Comparison of ENCODE assay signal across 21 mouse cellular contexts in the genomic region with DNA sequence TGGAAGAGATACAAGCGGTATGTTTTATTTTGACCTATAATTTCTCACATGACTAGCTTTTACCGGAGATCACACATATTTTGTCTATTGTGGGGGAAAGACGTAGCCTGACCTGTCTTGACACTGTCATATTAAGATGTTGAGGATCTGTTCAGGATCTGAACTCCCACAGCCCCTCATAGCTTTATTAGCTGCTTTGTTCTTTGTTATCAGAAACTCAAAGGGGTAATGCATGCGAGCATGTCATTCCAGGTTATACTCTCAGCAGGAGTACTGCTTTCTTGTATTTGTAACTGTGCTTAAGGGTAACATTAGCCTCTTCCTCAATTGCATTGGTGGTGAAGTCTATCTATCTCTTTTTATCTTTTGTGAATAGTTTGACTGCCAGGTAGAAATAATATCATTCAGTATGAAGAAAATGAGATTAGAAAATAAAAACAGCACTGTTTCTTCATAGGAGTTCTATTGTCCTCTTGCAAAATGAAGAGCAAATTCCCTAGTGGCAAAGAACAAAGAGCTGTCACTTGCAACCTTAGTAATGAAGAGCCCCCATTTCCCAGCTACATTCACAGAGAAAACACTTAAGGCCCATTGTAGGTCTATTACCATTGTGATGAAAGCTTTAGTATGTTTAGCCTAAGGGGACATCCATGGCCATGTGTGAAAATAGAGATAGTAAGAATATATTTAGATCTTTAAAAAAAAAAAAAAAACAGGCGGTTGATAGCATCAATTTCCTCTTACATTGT.
DNase-seq lines count a peak whose midpoint lies in the region; ATAC-seq lines count a peak whose summit lies in the region.
"Had no signal": no experiment of that assay in that cellular context is flagged by ENCODE, and none has a peak within 500 bp of the region (broad histone marks: within the 10 kb centered on the region; RNA-seq: fewer than 3 reads in every experiment).

No protein-coding gene starts in this region.

- peak; percentile 6 for DNase-seq in hindbrain, embryonic 11.5 days (ENCODE audit: low spot score)
- peak; percentile 64 for DNase-seq in midbrain, embryonic 14.5 days
- no peak for DNase-seq in midbrain, embryonic 11.5 days (ENCODE audit: low spot score, missing footprints)
- DNase-seq in spleen, postnatal 4 days (ENCODE audit: low spot score in 2 of 2), result no peak
- DNase-seq in T-cell, adult 2 months (ENCODE audit: low spot score), result no peak
- DNase-seq: adrenal gland, adult 2 months; adrenal gland, postnatal 25 days; cerebellum, adult 2 months; cerebellum, postnatal 10 days; forebrain, postnatal 0 days; gastrocnemius, postnatal 14 days; heart, adult 2 months; heart, postnatal 14 days had no signal

- H3K27me3 ChIP-seq in hindbrain, embryonic 11.5 days (ENCODE audit: control insufficient read depth, insufficient read depth, low read length), result no peaks in the 10 kb centered on the region
- no peaks in the 10 kb centered on the region for H3K27me3 ChIP-seq in hindbrain, embryonic 16.5 days (replicated peaks; ENCODE audit: control insufficient read depth, insufficient read depth, low read length)
- no peaks in the 10 kb centered on the region for H3K27me3 ChIP-seq in midbrain, embryonic 14.5 days (ENCODE audit: control insufficient read depth, insufficient read depth, low read length)
- no peaks in the 10 kb centered on the region for H3K27me3 ChIP-seq in midbrain, embryonic 11.5 days (ENCODE audit: control insufficient read depth, insufficient read depth, low read length)
- no peaks in the 10 kb centered on the region for H3K27me3 ChIP-seq in midbrain, embryonic 15.5 days (replicated peaks)
- H3K27me3 ChIP-seq: CH12.LX; heart, embryonic 15.5 days; Patski had no signal

- no peaks in the 10 kb centered on the region for H3K36me3 ChIP-seq in hindbrain, embryonic 11.5 days (ENCODE audit: control insufficient read depth, insufficient read depth, low read length)
- H3K36me3 ChIP-seq in hindbrain, embryonic 16.5 days (ENCODE audit: control insufficient read depth, insufficient read depth, low read length), result no peaks in the 10 kb centered on the region
- no peaks in the 10 kb centered on the region for H3K36me3 ChIP-seq in midbrain, embryonic 14.5 days (ENCODE audit: control insufficient read depth, insufficient read depth, low read length)
- H3K36me3 ChIP-seq in midbrain, embryonic 11.5 days (ENCODE audit: control insufficient read depth, insufficient read depth, low read length), result no peaks in the 10 kb centered on the region
- no peaks in the 10 kb centered on the region for H3K36me3 ChIP-seq in midbrain, embryonic 15.5 days (replicated peaks)
- H3K36me3 ChIP-seq: embryonic facial prominence, embryonic 10.5 days; heart, embryonic 15.5 days had no signal

- no peaks in the 10 kb centered on the region for H3K9me3 ChIP-seq in hindbrain, embryonic 11.5 days (ENCODE audit: control insufficient read depth, low read length)
- H3K9me3 ChIP-seq in hindbrain, embryonic 16.5 days (ENCODE audit: control insufficient read depth, low read length), result no peaks in the 10 kb centered on the region
- no peaks in the 10 kb centered on the region for H3K9me3 ChIP-seq in midbrain, embryonic 14.5 days (ENCODE audit: control insufficient read depth, low read length)
- no peaks in the 10 kb centered on the region for H3K9me3 ChIP-seq in midbrain, embryonic 11.5 days (ENCODE audit: control insufficient read depth, low read length)
- no peaks in the 10 kb centered on the region for H3K9me3 ChIP-seq in midbrain, embryonic 15.5 days
- H3K9me3 ChIP-seq: embryonic facial prominence, embryonic 10.5 days; heart, embryonic 15.5 days had no signal

- peak; percentile 78 for ATAC-seq in hindbrain, embryonic 11.5 days (ENCODE audit: low FRiP score)
- no peak for ATAC-seq in hindbrain, embryonic 16.5 days
- peak; percentile 34; the same call in 1 of the 2 replicates for ATAC-seq in midbrain, embryonic 14.5 days (ENCODE audit: low FRiP score, low TSS enrichment)
- no peak for ATAC-seq in midbrain, embryonic 11.5 days (ENCODE audit: low FRiP score)
- ATAC-seq in midbrain, embryonic 15.5 days (replicated peaks), result peak; percentile 65
- ATAC-seq: forebrain, postnatal 0 days; hindbrain, postnatal 0 days; Patski had no signal

- WGBS in hindbrain, embryonic 11.5 days, result 68% methylated on average over 5 of the region's 5 CpGs
- WGBS in hindbrain, embryonic 16.5 days, result 56% methylated on average over 5 of the region's 5 CpGs
- 37% methylated on average over 5 of the region's 5 CpGs for WGBS in midbrain, embryonic 14.5 days
- 58% methylated on average over 5 of the region's 5 CpGs for WGBS in midbrain, embryonic 11.5 days
- WGBS in midbrain, embryonic 15.5 days, result 44% methylated on average over 5 of the region's 5 CpGs

- H3K27ac ChIP-seq in hindbrain, embryonic 11.5 days (ENCODE audit: low read depth, low read length), result no peak overlapping the region; the same call in 1 of the 2 replicates
- H3K27ac ChIP-seq in hindbrain, embryonic 16.5 days (ENCODE audit: low read depth, low read length), result no peak overlapping the region
- no peak overlapping the region; the same call in 1 of the 2 replicates for H3K27ac ChIP-seq in midbrain, embryonic 14.5 days (replicated peaks; ENCODE audit: low read depth, low read length)
- no peak overlapping the region for H3K27ac ChIP-seq in midbrain, embryonic 11.5 days (ENCODE audit: low read depth, low read length)
- H3K27ac ChIP-seq in midbrain, embryonic 15.5 days, result no peak overlapping the region
- H3K27ac ChIP-seq: embryonic facial prominence, embryonic 10.5 days; heart, adult 2 months; heart, embryonic 15.5 days; hindbrain, postnatal 0 days had no signal

- no peak overlapping the region for H3K4me2 ChIP-seq in hindbrain, embryonic 11.5 days (replicated peaks; ENCODE audit: low read depth, low read length)
- H3K4me2 ChIP-seq in hindbrain, embryonic 16.5 days (ENCODE audit: low read length), result no peak overlapping the region
- no peak overlapping the region for H3K4me2 ChIP-seq in midbrain, embryonic 14.5 days (ENCODE audit: low read length)
- H3K4me2 ChIP-seq in midbrain, embryonic 11.5 days, result no peak overlapping the region
- no peak overlapping the region for H3K4me2 ChIP-seq in midbrain, embryonic 15.5 days
- H3K4me2 ChIP-seq: heart, embryonic 11.5 days; heart, embryonic 15.5 days had no signal

- H3K4me3 ChIP-seq in hindbrain, embryonic 11.5 days (ENCODE audit: low read depth, low read length), result no peak overlapping the region
- no peak overlapping the region for H3K4me3 ChIP-seq in hindbrain, embryonic 16.5 days (ENCODE audit: low read length)
- H3K4me3 ChIP-seq in midbrain, embryonic 14.5 days (replicated peaks; ENCODE audit: low read depth, low read length), result no peak overlapping the region
- no peak overlapping the region for H3K4me3 ChIP-seq in midbrain, embryonic 11.5 days (ENCODE audit: low read depth, low read length)
- H3K4me3 ChIP-seq in midbrain, embryonic 15.5 days, result no peak overlapping the region
- H3K4me3 ChIP-seq: embryonic facial prominence, embryonic 10.5 days; heart, adult 2 months; heart, embryonic 15.5 days had no signal

- no peak overlapping the region for H3K9ac ChIP-seq in hindbrain, embryonic 11.5 days (ENCODE audit: low read depth, low read length)
- H3K9ac ChIP-seq in hindbrain, embryonic 16.5 days (ENCODE audit: low read depth, low read length), result no peak overlapping the region
- H3K9ac ChIP-seq in midbrain, embryonic 14.5 days (replicated peaks; ENCODE audit: low read length), result no peak overlapping the region
- no peak overlapping the region for H3K9ac ChIP-seq in midbrain, embryonic 11.5 days (ENCODE audit: low read length)
- H3K9ac ChIP-seq in midbrain, embryonic 15.5 days, result no peak overlapping the region
- H3K9ac ChIP-seq: forebrain, postnatal 0 days; heart, embryonic 15.5 days had no signal

- no peaks in the 10 kb centered on the region for H3K4me1 ChIP-seq in hindbrain, embryonic 11.5 days (replicated peaks; ENCODE audit: control insufficient read depth, insufficient read depth, low read length)
- no peaks in the 10 kb centered on the region for H3K4me1 ChIP-seq in hindbrain, embryonic 16.5 days (ENCODE audit: control insufficient read depth, insufficient read depth, low read depth, low read length)
- no peaks in the 10 kb centered on the region for H3K4me1 ChIP-seq in midbrain, embryonic 14.5 days (ENCODE audit: control insufficient read depth, insufficient read depth, low read length)
- H3K4me1 ChIP-seq in midbrain, embryonic 11.5 days (ENCODE audit: control insufficient read depth, insufficient read depth, low read length), result no peaks in the 10 kb centered on the region
- H3K4me1 ChIP-seq in midbrain, embryonic 15.5 days, result 0 out of 2 replicates have a peak, but pooled peaks cover 3% of the 10 kb centered on the region
- H3K4me1 ChIP-seq: embryonic facial prominence, embryonic 10.5 days; heart, embryonic 15.5 days had no signal

Comparison
In these comparisons a context has a peak if more than half of its experiments do, and no peak if none do; other contexts are left out.
1. ATAC-seq: peak in hindbrain, embryonic 11.5 days (single experiment), midbrain, embryonic 14.5 days (single experiment) and midbrain, embryonic 15.5 days (single experiment); none in hindbrain, embryonic 16.5 days (single experiment) and midbrain, embryonic 11.5 days (single experiment).
2. DNase-seq: peak in hindbrain, embryonic 11.5 days (single experiment) and midbrain, embryonic 14.5 days (single experiment); none in midbrain, embryonic 11.5 days (single experiment), spleen, postnatal 4 days (0 of 2) and T-cell, adult 2 months (single experiment).